Mouse (Mus musculus): ENCODE data around the gene Olfr154. TPM values are rescaled to one million over a fixed set of nuclear protein-coding genes. Genes with fewer than 3 reads are reported as not detected.
"Not testable (repeated sequence)": the region's sequence is repeated elsewhere in the genome, so short reads cannot be mapped to it uniquely, and the experiment has no call there.

Gene Olfr154
- polyA plus RNA-seq (2014; fragmentation: Nextera tagmentation; extraction: Ambion mirVana): not detected in 2 replicates

DNA sequence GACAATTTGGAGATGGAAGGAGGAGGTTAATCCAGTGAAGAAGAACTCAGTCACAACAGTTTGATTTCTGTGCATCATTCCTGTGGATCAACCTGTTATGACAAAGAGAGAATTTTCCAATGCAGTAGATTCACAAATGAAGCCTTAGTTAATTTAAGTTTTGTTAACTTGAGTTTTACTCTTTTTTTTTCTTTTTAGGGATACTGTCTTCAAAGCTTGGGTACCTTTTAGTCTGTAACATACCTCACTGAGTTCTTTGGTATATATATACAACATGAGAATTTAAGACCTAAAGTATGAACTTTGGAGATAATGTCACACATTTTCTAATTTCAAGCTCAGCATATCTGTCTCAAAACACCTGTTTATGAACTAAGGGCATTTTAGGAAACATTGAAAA, at the start of gene Olfr154:
Gene Olfr154, minus strand, starts transcription at position 101 of the 400 bp plus-strand sequence.
- not testable (repeated sequence) for DNase-seq (ENCODE audit: low spot score); H3K4me1 ChIP-seq (replicated peaks; ENCODE audit: control insufficient read depth, insufficient read depth, low read length); H3K27me3 ChIP-seq (ENCODE audit: control insufficient read depth, insufficient read depth, low read length); ATAC-seq (ENCODE audit: low FRiP score); H3K36me3 ChIP-seq (replicated peaks; ENCODE audit: control insufficient read depth, insufficient read depth); H3K9ac ChIP-seq; H3K27ac ChIP-seq; H3K9me3 ChIP-seq (ENCODE audit: control insufficient read depth, low read length); H3K4me2 ChIP-seq (replicated peaks); H3K4me3 ChIP-seq (replicated peaks; ENCODE audit: low read length)

DNA sequence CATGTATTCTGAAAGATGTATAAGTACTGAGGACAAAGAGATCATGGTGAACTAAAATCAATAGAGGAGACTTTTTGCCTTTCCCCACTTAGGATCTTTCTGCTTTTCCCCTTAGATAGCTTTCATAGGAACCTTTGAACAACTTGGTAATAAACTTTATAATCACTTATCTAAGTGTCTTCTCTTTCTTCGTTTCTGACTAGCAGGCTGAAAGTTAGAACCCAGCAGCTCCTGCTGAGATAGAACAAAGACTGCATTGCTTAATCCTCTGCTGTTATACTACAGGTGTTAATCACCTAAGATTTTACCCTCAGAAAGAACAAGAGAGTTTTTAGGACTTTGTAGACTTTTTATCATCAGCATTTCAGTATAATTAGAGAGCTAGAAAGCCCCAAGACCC, 46.9 kb upstream of the Olfr154 start:
- no peaks in the 10 kb centered on the region for H3K9me3 ChIP-seq (ENCODE audit: control insufficient read depth, low read length)
- H3K4me3 ChIP-seq (replicated peaks; ENCODE audit: low read length): no peak overlapping the region
- H3K36me3 ChIP-seq (replicated peaks; ENCODE audit: control insufficient read depth, insufficient read depth): no peaks in the 10 kb centered on the region
- 47% methylated on average over 1 of the region's 1 CpGs for WGBS
- no peak for DNase-seq (ENCODE audit: low spot score)
- no peak overlapping the region for H3K9ac ChIP-seq
- no peaks in the 10 kb centered on the region for H3K27me3 ChIP-seq (ENCODE audit: control insufficient read depth, insufficient read depth, low read length)
- no peak overlapping the region for H3K27ac ChIP-seq
- no peak overlapping the region for H3K4me2 ChIP-seq (replicated peaks)
- no peak for ATAC-seq (ENCODE audit: low FRiP score)
- H3K4me1 ChIP-seq (replicated peaks; ENCODE audit: control insufficient read depth, insufficient read depth, low read length): no peaks in the 10 kb centered on the region

DNA sequence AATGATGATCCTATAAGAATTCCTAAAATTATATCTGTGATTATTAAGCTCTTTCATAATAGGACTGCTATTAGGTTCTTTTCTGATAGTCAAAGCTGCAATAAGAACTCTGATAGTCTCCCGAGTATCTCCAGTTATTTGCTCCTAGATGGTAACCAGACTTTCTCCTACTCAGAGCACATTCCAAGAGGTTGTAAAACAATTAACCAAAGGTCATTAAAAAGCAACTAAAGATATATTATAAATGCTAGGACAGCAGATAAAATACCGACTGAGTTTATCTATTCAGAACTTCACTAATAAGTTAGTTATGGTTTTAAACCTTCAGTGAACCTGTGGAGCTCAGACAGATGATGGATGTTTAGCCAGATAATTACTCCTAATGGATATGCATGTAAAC, 46.4 kb upstream of the Olfr154 start:
- H3K27me3 ChIP-seq (ENCODE audit: control insufficient read depth, insufficient read depth, low read length); DNase-seq (ENCODE audit: low spot score); H3K4me2 ChIP-seq (replicated peaks); ATAC-seq (ENCODE audit: low FRiP score); H3K27ac ChIP-seq; H3K4me1 ChIP-seq (replicated peaks; ENCODE audit: control insufficient read depth, insufficient read depth, low read length); H3K9me3 ChIP-seq (ENCODE audit: control insufficient read depth, low read length); H3K4me3 ChIP-seq (replicated peaks; ENCODE audit: low read length); H3K36me3 ChIP-seq (replicated peaks; ENCODE audit: control insufficient read depth, insufficient read depth); H3K9ac ChIP-seq: not testable (repeated sequence)
- 78% methylated on average over 2 of the region's 2 CpGs for WGBS

DNA sequence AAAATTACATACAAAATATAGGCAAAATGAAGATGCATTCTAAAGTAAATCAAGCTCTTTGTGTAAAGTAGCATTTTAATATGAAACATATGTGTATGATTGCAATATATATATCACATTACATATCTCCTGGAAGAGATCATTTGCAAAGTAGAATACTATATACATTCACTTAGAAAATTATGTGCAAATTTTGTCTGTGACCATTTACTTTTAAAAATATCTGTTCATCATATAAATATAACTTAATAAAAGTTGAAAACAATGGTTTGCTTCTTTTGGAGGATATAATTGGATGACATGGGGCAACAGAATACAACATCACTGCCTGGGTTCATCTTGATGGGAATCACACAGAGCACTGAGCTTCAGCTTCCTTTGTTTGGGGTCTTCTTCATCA, 24.9 kb upstream of the Olfr154 start, which contains the start of gene Olfr1008:
Gene Olfr1008, plus strand, starts transcription at position 301 of the 400 bp plus-strand sequence.
- Histone ChIP-seq H3K9me3 (ENCODE audit: control insufficient read depth, low read length) (no peaks in the 10 kb centered on the region), H3K4me2 (replicated peaks) (no peak within 1 kb of the TSS), H3K9ac (no peak within 1 kb of the TSS), H3K36me3 (replicated peaks; ENCODE audit: control insufficient read depth, insufficient read depth) (no peaks in the 10 kb centered on the region), H3K27me3 (ENCODE audit: control insufficient read depth, insufficient read depth, low read length) (no peaks in the 10 kb centered on the region), H3K4me1 (replicated peaks; ENCODE audit: control insufficient read depth, insufficient read depth, low read length) (no peaks in the 10 kb centered on the region), H3K4me3 (replicated peaks; ENCODE audit: low read length) (no peak within 1 kb of the TSS), H3K27ac (no peak within 1 kb of the TSS)
- no peak for DNase-seq (ENCODE audit: low spot score)
- no peak for ATAC-seq (ENCODE audit: low FRiP score)

DNA sequence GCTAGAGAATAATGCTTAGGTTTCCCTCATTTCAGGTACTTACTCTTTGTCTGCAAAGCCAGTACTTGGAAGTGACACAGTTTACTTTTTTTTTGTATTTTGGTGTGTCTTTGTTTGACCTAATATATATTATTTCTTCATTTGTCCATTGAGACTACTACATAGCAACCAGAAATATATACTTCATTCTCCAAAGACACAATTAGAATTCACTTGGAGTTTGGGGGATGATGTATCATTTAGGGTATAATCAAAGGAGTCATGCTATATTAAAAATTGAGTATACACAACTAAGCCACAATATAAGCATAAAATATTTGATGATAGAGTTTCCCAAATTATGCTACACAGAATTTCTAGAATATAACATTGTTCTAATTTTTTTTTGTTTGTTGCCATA, 14.4 kb upstream of the Olfr154 start, which contains the start of gene Olfr1006:
Gene Olfr1006, minus strand, starts transcription at position 101 of the 400 bp plus-strand sequence.
- Histone ChIP-seq H3K27ac (no peak within 1 kb of the TSS), H3K9me3 (ENCODE audit: control insufficient read depth, low read length) (no peaks in the 10 kb centered on the region), H3K36me3 (replicated peaks; ENCODE audit: control insufficient read depth, insufficient read depth) (no peaks in the 10 kb centered on the region), H3K9ac (no peak within 1 kb of the TSS), H3K4me1 (replicated peaks; ENCODE audit: control insufficient read depth, insufficient read depth, low read length) (no peaks in the 10 kb centered on the region), H3K27me3 (ENCODE audit: control insufficient read depth, insufficient read depth, low read length) (no peaks in the 10 kb centered on the region), H3K4me3 (replicated peaks; ENCODE audit: low read length) (no peak within 1 kb of the TSS), H3K4me2 (replicated peaks) (no peak within 1 kb of the TSS)
- DNase-seq (ENCODE audit: low spot score) (no peak), ATAC-seq (ENCODE audit: low FRiP score) (no peak)

DNA sequence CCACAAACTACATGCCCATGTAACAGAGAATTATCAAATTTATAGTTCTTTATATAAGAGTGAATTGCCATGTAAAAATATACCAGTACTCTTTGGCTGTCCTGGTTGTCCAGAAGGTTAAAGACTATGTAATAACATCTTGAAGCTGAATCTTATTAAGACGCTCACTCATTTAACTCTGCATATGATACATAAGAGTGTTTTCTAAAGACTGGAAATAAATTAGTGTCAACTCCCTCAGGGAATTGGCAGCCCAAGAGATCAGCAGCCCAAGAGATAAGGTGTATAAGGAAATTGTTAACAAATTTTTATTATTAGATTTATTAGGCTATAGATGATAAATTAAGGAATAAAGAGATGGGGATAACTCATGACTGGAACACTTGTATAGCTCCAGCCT, 13.7 kb downstream of the Olfr154 start, which contains the start of gene Olfr1002:
Gene Olfr1002, minus strand, starts transcription at position 101 of the 400 bp plus-strand sequence.
- no peaks in the 10 kb centered on the region for H3K27me3 ChIP-seq (ENCODE audit: control insufficient read depth, insufficient read depth, low read length)
- H3K36me3 ChIP-seq (replicated peaks; ENCODE audit: control insufficient read depth, insufficient read depth): no peaks in the 10 kb centered on the region
- no peak within 1 kb of the TSS for H3K4me3 ChIP-seq (replicated peaks; ENCODE audit: low read length)
- no peak within 1 kb of the TSS for H3K9ac ChIP-seq
- no peak within 1 kb of the TSS for H3K27ac ChIP-seq
- no peaks in the 10 kb centered on the region for H3K4me1 ChIP-seq (replicated peaks; ENCODE audit: control insufficient read depth, insufficient read depth, low read length)
- no peak within 1 kb of the TSS for H3K4me2 ChIP-seq (replicated peaks)
- ATAC-seq (ENCODE audit: low FRiP score) (no peak), DNase-seq (ENCODE audit: low spot score) (no peak)
- no peaks in the 10 kb centered on the region for H3K9me3 ChIP-seq (ENCODE audit: control insufficient read depth, low read length)
- WGBS: 98% methylated on average over 1 of the region's 1 CpGs

Other genes starting within 250 kb of the Olfr154 start
- not detected in 2 replicates for gene Olfr993, start 249.6 kb downstream of the Olfr154 start, polyA plus RNA-seq (2014; fragmentation: Nextera tagmentation; extraction: Ambion mirVana)
- gene Olfr994, start 228.0 kb downstream of the Olfr154 start, polyA plus RNA-seq (2014; fragmentation: Nextera tagmentation; extraction: Ambion mirVana): 0.22 TPM in 1 of 2 replicates, not detected in the other
- gene Olfr995, start 220.8 kb downstream of the Olfr154 start, polyA plus RNA-seq (2014; fragmentation: Nextera tagmentation; extraction: Ambion mirVana): not detected in 2 replicates
- 0.13 and 0.29 TPM in 2 replicates for gene 4833423E24Rik, start 145.4 kb downstream of the Olfr154 start, polyA plus RNA-seq (2014; fragmentation: Nextera tagmentation; extraction: Ambion mirVana)
- not detected in 2 replicates for gene Olfr996, start 85.2 kb downstream of the Olfr154 start, polyA plus RNA-seq (2014; fragmentation: Nextera tagmentation; extraction: Ambion mirVana)
- not detected in 2 replicates for gene Olfr998, start 75.5 kb downstream of the Olfr154 start, polyA plus RNA-seq (2014; fragmentation: Nextera tagmentation; extraction: Ambion mirVana)
- not detected in 2 replicates for gene Olfr1000, start 52.6 kb downstream of the Olfr154 start, polyA plus RNA-seq (2014; fragmentation: Nextera tagmentation; extraction: Ambion mirVana)
- gene Olfr1002, start 13.8 kb downstream of the Olfr154 start, polyA plus RNA-seq (2014; fragmentation: Nextera tagmentation; extraction: Ambion mirVana): not detected in 2 replicates
- not detected in 2 replicates for gene Olfr1006, start 14.3 kb upstream of the Olfr154 start, polyA plus RNA-seq (2014; fragmentation: Nextera tagmentation; extraction: Ambion mirVana)
- not detected in 2 replicates for gene Olfr1008, start 25.0 kb upstream of the Olfr154 start, polyA plus RNA-seq (2014; fragmentation: Nextera tagmentation; extraction: Ambion mirVana)
- gene Olfr1009, start 51.0 kb upstream of the Olfr154 start, polyA plus RNA-seq (2014; fragmentation: Nextera tagmentation; extraction: Ambion mirVana): not detected in 2 replicates
- not detected in 2 replicates for gene Olfr1012, start 98.3 kb upstream of the Olfr154 start, polyA plus RNA-seq (2014; fragmentation: Nextera tagmentation; extraction: Ambion mirVana)
- not detected in 2 replicates for gene Olfr1013, start 102.6 kb upstream of the Olfr154 start, polyA plus RNA-seq (2014; fragmentation: Nextera tagmentation; extraction: Ambion mirVana)
- not detected in 2 replicates for gene Olfr1014, start 108.3 kb upstream of the Olfr154 start, polyA plus RNA-seq (2014; fragmentation: Nextera tagmentation; extraction: Ambion mirVana)
- not detected in 2 replicates for gene Olfr1015, start 117.6 kb upstream of the Olfr154 start, polyA plus RNA-seq (2014; fragmentation: Nextera tagmentation; extraction: Ambion mirVana)
- not detected in 2 replicates for gene Olfr1016, start 138.1 kb upstream of the Olfr154 start, polyA plus RNA-seq (2014; fragmentation: Nextera tagmentation; extraction: Ambion mirVana)
- gene Olfr1018, start 154.0 kb upstream of the Olfr154 start, polyA plus RNA-seq (2014; fragmentation: Nextera tagmentation; extraction: Ambion mirVana): not detected in 2 replicates
- not detected in 2 replicates for gene Olfr1019, start 181.0 kb upstream of the Olfr154 start, polyA plus RNA-seq (2014; fragmentation: Nextera tagmentation; extraction: Ambion mirVana)
- gene Olfr1020, start 182.6 kb upstream of the Olfr154 start, polyA plus RNA-seq (2014; fragmentation: Nextera tagmentation; extraction: Ambion mirVana): not detected in 2 replicates
- gene Olfr1022, start 204.1 kb upstream of the Olfr154 start, polyA plus RNA-seq (2014; fragmentation: Nextera tagmentation; extraction: Ambion mirVana): not detected in 2 replicates
- gene Olfr1023, start 221.2 kb upstream of the Olfr154 start, polyA plus RNA-seq (2014; fragmentation: Nextera tagmentation; extraction: Ambion mirVana): not detected in 2 replicates
- not detected in 2 replicates for gene Olfr1024, start 240.6 kb upstream of the Olfr154 start, polyA plus RNA-seq (2014; fragmentation: Nextera tagmentation; extraction: Ambion mirVana)

Measured in hindbrain, embryonic 14.5 days (tissue).